Mouse (Mus musculus): Measurements from ENCODE around the gene Apon. TPM values are rescaled to one million over a fixed set of nuclear protein-coding genes. Genes with fewer than 3 reads are reported as not detected.
"Not testable (repeated sequence)": the region's sequence is repeated elsewhere in the genome, so short reads cannot be mapped to it uniquely, and the experiment has no call there.

The Apon gene
- polyA plus RNA-seq, 1 experiment from 2014 or later, result not detected

- Histone ChIP-seq H3K9ac (replicated peaks; ENCODE audit: low read depth, low read length) (no peak within 1 kb of the TSS), H3K9me3 (ENCODE audit: control insufficient read depth, low read length) (no peaks in the 10 kb centered on the region), H3K36me3 (ENCODE audit: control insufficient read depth, insufficient read depth) (no peaks in the 10 kb centered on the region), H3K27me3 (replicated peaks; ENCODE audit: control insufficient read depth, insufficient read depth, low read length) (no peaks in the 10 kb centered on the region), H3K4me1 (replicated peaks; ENCODE audit: control insufficient read depth, insufficient read depth, low read length) (0 out of 2 replicates have a peak, but pooled peaks cover 4% of the 10 kb centered on the region), H3K4me3 (replicated peaks; ENCODE audit: low read length) (no peak within 1 kb of the TSS), H3K4me2 (ENCODE audit: low read length) (no peak within 1 kb of the TSS), H3K27ac (ENCODE audit: low read length) (no peak within 1 kb of the TSS)
- ATAC-seq, result no peak
- WGBS, result 84% methylated on average over 6 of the region's 6 CpGs
These were observed 14.5 kb downstream of the Apon start, which contains the start of gene Apof for GRCm38 (mm10) chr10:128268371-128268770. TSS of gene Apof (plus strand) at chr10:128268671.

GRCm38 (mm10) chr10:128269206-128269910 lies 15.5 kb downstream of the Apon start:
- Histone ChIP-seq H3K36me3 (ENCODE audit: control insufficient read depth, insufficient read depth) (no peaks in the 10 kb centered on the region), H3K27ac (ENCODE audit: low read length) (no peak overlapping the region), H3K27me3 (replicated peaks; ENCODE audit: control insufficient read depth, insufficient read depth, low read length) (no peaks in the 10 kb centered on the region), H3K4me1 (replicated peaks; ENCODE audit: control insufficient read depth, insufficient read depth, low read length) (0 out of 2 replicates have a peak, but pooled peaks cover 4% of the 10 kb centered on the region), H3K4me3 (replicated peaks; ENCODE audit: low read length) (no peak overlapping the region), H3K4me2 (ENCODE audit: low read length) (no peak overlapping the region), H3K9me3 (ENCODE audit: control insufficient read depth, low read length) (no peaks in the 10 kb centered on the region), H3K9ac (replicated peaks; ENCODE audit: low read depth, low read length) (no peak overlapping the region; the same call in 1 of the 2 replicates)
- ATAC-seq, result no peak
- WGBS, result 89% methylated on average over 16 of the region's 16 CpGs

- Histone ChIP-seq H3K27ac (ENCODE audit: low read length) (peak within 1 kb of the TSS; percentile 48), H3K4me2 (ENCODE audit: low read length) (peak within 1 kb of the TSS; percentile 70), H3K9ac (replicated peaks; ENCODE audit: low read depth, low read length) (peak within 1 kb of the TSS; percentile 77), H3K4me1 (replicated peaks; ENCODE audit: control insufficient read depth, insufficient read depth, low read length) (0 out of 2 replicates have a peak, but pooled peaks cover 4% of the 10 kb centered on the region), H3K36me3 (ENCODE audit: control insufficient read depth, insufficient read depth) (no peaks in the 10 kb centered on the region), H3K27me3 (replicated peaks; ENCODE audit: control insufficient read depth, insufficient read depth, low read length) (no peaks in the 10 kb centered on the region), H3K4me3 (replicated peaks; ENCODE audit: low read length) (peak within 1 kb of the TSS; percentile 80), H3K9me3 (ENCODE audit: control insufficient read depth, low read length) (no peaks in the 10 kb centered on the region)
- ATAC-seq, result peak; percentile 100
- WGBS, result under 1% methylated on average over 43 of the region's 43 CpGs
These were observed 16.5 kb downstream of the Apon start, which contains the start of gene Stat2 for GRCm38 (mm10) chr10:128270287-128270841. TSS of gene Stat2 (plus strand) at chr10:128270559.

- H3K9ac ChIP-seq (replicated peaks; ENCODE audit: low read depth, low read length), result peak overlapping the region; percentile 77
- H3K4me3 ChIP-seq (replicated peaks; ENCODE audit: low read length), result peak overlapping the region; percentile 80
- WGBS, result 44% methylated on average over 7 of the region's 7 CpGs
- peak overlapping the region; percentile 48; the same call in 1 of the 2 replicates for H3K27ac ChIP-seq (ENCODE audit: low read length)
- no peak for ATAC-seq
- H3K4me2 ChIP-seq (ENCODE audit: low read length), result peak overlapping the region; percentile 57
- H3K27me3 ChIP-seq (replicated peaks; ENCODE audit: control insufficient read depth, insufficient read depth, low read length), result no peaks in the 10 kb centered on the region
- H3K4me1 ChIP-seq (replicated peaks; ENCODE audit: control insufficient read depth, insufficient read depth, low read length), result 0 out of 2 replicates have a peak, but pooled peaks cover 4% of the 10 kb centered on the region
- H3K9me3 ChIP-seq (ENCODE audit: control insufficient read depth, low read length), result no peaks in the 10 kb centered on the region
- no peaks in the 10 kb centered on the region for H3K36me3 ChIP-seq (ENCODE audit: control insufficient read depth, insufficient read depth)
These were observed 17.0 kb downstream of the Apon start for GRCm38 (mm10) chr10:128270866-128271265.

- no peaks in the 10 kb centered on the region for H3K36me3 ChIP-seq (ENCODE audit: control insufficient read depth, insufficient read depth)
- no peak overlapping the region for H3K4me3 ChIP-seq (replicated peaks; ENCODE audit: low read length)
- WGBS, result 70% methylated on average over 2 of the region's 2 CpGs
These were observed 18.0 kb downstream of the Apon start for GRCm38 (mm10) chr10:128271883-128272282.

GRCm38 (mm10) chr10:128272819-128273439 lies 19.0 kb downstream of the Apon start:
- ATAC-seq; H3K4me3 ChIP-seq (replicated peaks; ENCODE audit: low read length); H3K27ac ChIP-seq (ENCODE audit: low read length); H3K4me2 ChIP-seq (ENCODE audit: low read length); H3K4me1 ChIP-seq (replicated peaks; ENCODE audit: control insufficient read depth, insufficient read depth, low read length); H3K36me3 ChIP-seq (ENCODE audit: control insufficient read depth, insufficient read depth); H3K9me3 ChIP-seq (ENCODE audit: control insufficient read depth, low read length); H3K9ac ChIP-seq (replicated peaks; ENCODE audit: low read depth, low read length); H3K27me3 ChIP-seq (replicated peaks; ENCODE audit: control insufficient read depth, insufficient read depth, low read length): not testable (repeated sequence)
- 97% methylated on average over 4 of the region's 7 CpGs for WGBS

More at GRCm38 (mm10) chr10:128271883-128272282, 18.0 kb downstream of the Apon start:
- no peak overlapping the region for H3K9ac ChIP-seq (replicated peaks; ENCODE audit: low read depth, low read length)
- H3K27ac ChIP-seq (ENCODE audit: low read length), result no peak overlapping the region
- H3K9me3 ChIP-seq (ENCODE audit: control insufficient read depth, low read length), result no peaks in the 10 kb centered on the region
- no peak for ATAC-seq
- 0 out of 2 replicates have a peak, but pooled peaks cover 4% of the 10 kb centered on the region for H3K4me1 ChIP-seq (replicated peaks; ENCODE audit: control insufficient read depth, insufficient read depth, low read length)
- H3K27me3 ChIP-seq (replicated peaks; ENCODE audit: control insufficient read depth, insufficient read depth, low read length), result no peaks in the 10 kb centered on the region
- no peak overlapping the region for H3K4me2 ChIP-seq (ENCODE audit: low read length)

GRCm38 (mm10) chr10:128275374-128275773 lies 21.5 kb downstream of the Apon start:
- ATAC-seq; H3K4me2 ChIP-seq (ENCODE audit: low read length); H3K4me3 ChIP-seq (replicated peaks; ENCODE audit: low read length); H3K4me1 ChIP-seq (replicated peaks; ENCODE audit: control insufficient read depth, insufficient read depth, low read length); H3K27ac ChIP-seq (ENCODE audit: low read length); H3K27me3 ChIP-seq (replicated peaks; ENCODE audit: control insufficient read depth, insufficient read depth, low read length); H3K36me3 ChIP-seq (ENCODE audit: control insufficient read depth, insufficient read depth); H3K9me3 ChIP-seq (ENCODE audit: control insufficient read depth, low read length); H3K9ac ChIP-seq (replicated peaks; ENCODE audit: low read depth, low read length): not testable (repeated sequence)
- 100% methylated on average over 1 of the region's 1 CpGs for WGBS

GRCm38 (mm10) chr10:128278158-128278557 lies 24.3 kb downstream of the Apon start:
- H3K4me1 ChIP-seq (replicated peaks; ENCODE audit: control insufficient read depth, insufficient read depth, low read length), result no peaks in the 10 kb centered on the region
- H3K4me3 ChIP-seq (replicated peaks; ENCODE audit: low read length), result no peak overlapping the region
- no peaks in the 10 kb centered on the region for H3K27me3 ChIP-seq (replicated peaks; ENCODE audit: control insufficient read depth, insufficient read depth, low read length)
- H3K4me2 ChIP-seq (ENCODE audit: low read length), result no peak overlapping the region
- no peaks in the 10 kb centered on the region for H3K9me3 ChIP-seq (ENCODE audit: control insufficient read depth, low read length)
- no peak for ATAC-seq
- WGBS, result 49% methylated on average over 6 of the region's 6 CpGs
- no peak overlapping the region for H3K9ac ChIP-seq (replicated peaks; ENCODE audit: low read depth, low read length)
- no peak overlapping the region for H3K27ac ChIP-seq (ENCODE audit: low read length)
- peaks cover 13% of the 10 kb centered on the region for H3K36me3 ChIP-seq (ENCODE audit: control insufficient read depth, insufficient read depth)

- peaks cover 19% of the 10 kb centered on the region for H3K36me3 ChIP-seq (ENCODE audit: control insufficient read depth, insufficient read depth)
- no peak for ATAC-seq
- 87% methylated on average over 6 of the region's 6 CpGs for WGBS
- no peak overlapping the region for H3K4me2 ChIP-seq (ENCODE audit: low read length)
- no peak overlapping the region for H3K9ac ChIP-seq (replicated peaks; ENCODE audit: low read depth, low read length)
- H3K4me1 ChIP-seq (replicated peaks; ENCODE audit: control insufficient read depth, insufficient read depth, low read length), result no peaks in the 10 kb centered on the region
- no peak overlapping the region for H3K27ac ChIP-seq (ENCODE audit: low read length)
- H3K27me3 ChIP-seq (replicated peaks; ENCODE audit: control insufficient read depth, insufficient read depth, low read length), result no peaks in the 10 kb centered on the region
- H3K9me3 ChIP-seq (ENCODE audit: control insufficient read depth, low read length), result no peaks in the 10 kb centered on the region
- H3K4me3 ChIP-seq (replicated peaks; ENCODE audit: low read length), result no peak overlapping the region
These were observed 27.0 kb downstream of the Apon start for GRCm38 (mm10) chr10:128280943-128281342.

All from forebrain, embryonic 16.5 days (tissue).